Mouse (Mus musculus) forebrain, embryonic 12.5 days (tissue): ENCODE results near the gene Agbl1. TPM values are rescaled to one million over a fixed set of nuclear protein-coding genes. Genes with fewer than 3 reads are reported as not detected.
A peak's percentile ranks its signal among the peaks of the same experiment; 100 is the strongest.

Experiments used
- ATAC-seq: fragments of 200-750 bp; cut with Nextera tagmentation; 2 replicates; pipeline ENCODE4 v1.8.0; 2017; ENCODE audit warnings: moderate TSS enrichment; ENCODE audit not compliant: low FRiP score
- H3K27ac ChIP-seq: fragments of 300-500 bp; sonication (generic); 2 replicates; pipeline ENCODE4 v1.5.1; 2016; ENCODE audit warnings: mild to moderate bottlenecking
- H3K27me3 ChIP-seq: fragments of 300-500 bp; sonication (generic); 2 replicates; pipeline ENCODE4 v1.6.1; 2016; ENCODE audit warnings: mild to moderate bottlenecking
- H3K36me3 ChIP-seq: fragments of 300-500 bp; sonication (generic); replicated peaks from 2 replicates; pipeline ENCODE4 v1.6.1; 2016; ENCODE audit warnings: mild to moderate bottlenecking
- H3K4me1 ChIP-seq: fragments of 300-500 bp; sonication (generic); 2 replicates; pipeline ENCODE4 v1.6.1; 2016
- H3K4me2 ChIP-seq: fragments of 300-500 bp; sonication (generic); 2 replicates; pipeline ENCODE4 v1.6.1; 2016; ENCODE audit warnings: mild to moderate bottlenecking, moderate library complexity
- H3K4me3 ChIP-seq: fragments of 300-500 bp; sonication (generic); replicated peaks from 2 replicates; pipeline ENCODE4 v1.5.1; 2016; ENCODE audit warnings: mild to moderate bottlenecking
- H3K9ac ChIP-seq: fragments of 300-500 bp; sonication (generic); 2 replicates; pipeline ENCODE4 v1.6.1; 2016; ENCODE audit warnings: mild to moderate bottlenecking
- H3K9me3 ChIP-seq: fragments of 300-500 bp; sonication (generic); 2 replicates; pipeline ENCODE4 v1.6.1; 2016
- WGBS: fragments of 180-500 bp; shearing (Covaris S2); methylation state at CpG from one replicate; pipeline ENCODE4 v1.1.7; 2016; 5-methylcytosine and 5-hydroxymethylcytosine counted together
- polyA plus RNA-seq: library from polyadenylated mRNA; unstranded; fragments of >200 nt; fragmentation: Nextera tagmentation; extraction: Ambion mirVana; gene quantifications from 2 replicates; pipeline ENCODE4 v1.2.1, GENCODE M21; 2016

The Agbl1 gene
- polyA plus RNA-seq, 1 experiment from 2014 or later: 0.11 TPM

GRCm38 (mm10) chr7:76485546-76485945 is 255.9 kb downstream of the Agbl1 start:
- Histone ChIP-seq H3K27ac (no peak overlapping the region), H3K4me2 (no peak overlapping the region), H3K9ac (no peak overlapping the region), H3K27me3 (no peaks in the 10 kb centered on the region), H3K4me3 (no peak overlapping the region), H3K4me1 (no peaks in the 10 kb centered on the region), H3K36me3 (no peaks in the 10 kb centered on the region), H3K9me3 (no peaks in the 10 kb centered on the region)
- 97% methylated on average over 2 of the region's 2 CpGs for WGBS
- ATAC-seq: no peak

- 82% methylated on average over 5 of the region's 5 CpGs for WGBS
- Histone ChIP-seq H3K4me2 (no peak overlapping the region), H3K27ac (no peak overlapping the region), H3K27me3 (no peaks in the 10 kb centered on the region), H3K9ac (no peak overlapping the region), H3K4me3 (no peak overlapping the region), H3K9me3 (no peaks in the 10 kb centered on the region), H3K4me1 (no peaks in the 10 kb centered on the region), H3K36me3 (no peaks in the 10 kb centered on the region)
- ATAC-seq: no peak
Observed at GRCm38 (mm10) chr7:76487519-76487918, 257.8 kb downstream of the Agbl1 start.

- no peaks in the 10 kb centered on the region for H3K9me3 ChIP-seq
- no peak for ATAC-seq
- WGBS: 41% methylated on average over 3 of the region's 3 CpGs
- H3K4me2 ChIP-seq: no peak overlapping the region
- H3K4me3 ChIP-seq: no peak overlapping the region
- H3K27ac ChIP-seq: no peak overlapping the region
- no peaks in the 10 kb centered on the region for H3K36me3 ChIP-seq
- H3K4me1 ChIP-seq: no peaks in the 10 kb centered on the region
- H3K9ac ChIP-seq: no peak overlapping the region
- no peaks in the 10 kb centered on the region for H3K27me3 ChIP-seq
Observed at GRCm38 (mm10) chr7:76524291-76524690, 294.6 kb downstream of the Agbl1 start.

GRCm38 (mm10) chr7:76546456-76546855 is 316.8 kb downstream of the Agbl1 start:
- no peak overlapping the region for H3K4me3 ChIP-seq
- WGBS: 47% methylated on average over 2 of the region's 2 CpGs
- H3K4me1 ChIP-seq: peaks cover 3% of the 10 kb centered on the region; the same call in 1 of the 2 replicates
- ATAC-seq: peak; percentile 33; the same call in 1 of the 2 replicates
- no peaks in the 10 kb centered on the region for H3K9me3 ChIP-seq
- H3K4me2 ChIP-seq: no peak overlapping the region
- no peak overlapping the region for H3K27ac ChIP-seq
- no peaks in the 10 kb centered on the region for H3K27me3 ChIP-seq
- no peaks in the 10 kb centered on the region for H3K36me3 ChIP-seq
- H3K9ac ChIP-seq: no peak overlapping the region

- no peaks in the 10 kb centered on the region for H3K27me3 ChIP-seq
- H3K9me3 ChIP-seq: no peaks in the 10 kb centered on the region
- ATAC-seq: no peak
- no peaks in the 10 kb centered on the region for H3K36me3 ChIP-seq
- H3K4me1 ChIP-seq: peaks cover 3% of the 10 kb centered on the region; the same call in 1 of the 2 replicates
- H3K27ac ChIP-seq: no peak overlapping the region
- H3K4me2 ChIP-seq: no peak overlapping the region
- H3K4me3 ChIP-seq: no peak overlapping the region
- H3K9ac ChIP-seq: no peak overlapping the region
Observed at GRCm38 (mm10) chr7:76547313-76547712, 317.6 kb downstream of the Agbl1 start.

GRCm38 (mm10) chr7:76551860-76552259 is 322.2 kb downstream of the Agbl1 start:
- Histone ChIP-seq H3K27ac (no peak overlapping the region), H3K4me2 (no peak overlapping the region), H3K9me3 (no peaks in the 10 kb centered on the region), H3K4me3 (no peak overlapping the region), H3K27me3 (no peaks in the 10 kb centered on the region), H3K9ac (no peak overlapping the region), H3K4me1 (no peaks in the 10 kb centered on the region), H3K36me3 (no peaks in the 10 kb centered on the region)
- no peak for ATAC-seq
- WGBS: 94% methylated on average over 3 of the region's 3 CpGs

GRCm38 (mm10) chr7:76560564-76561258 is 331.0 kb downstream of the Agbl1 start:
- H3K27me3 ChIP-seq: no peaks in the 10 kb centered on the region
- H3K9ac ChIP-seq: no peak overlapping the region
- H3K4me3 ChIP-seq: no peak overlapping the region
- H3K36me3 ChIP-seq: no peaks in the 10 kb centered on the region
- no peaks in the 10 kb centered on the region for H3K9me3 ChIP-seq
- H3K4me2 ChIP-seq: no peak overlapping the region
- ATAC-seq: peak; percentile 91
- H3K4me1 ChIP-seq: peaks cover 18% of the 10 kb centered on the region
- peak overlapping the region; percentile 62 for H3K27ac ChIP-seq

GRCm38 (mm10) chr7:76562506-76562905 is 332.8 kb downstream of the Agbl1 start:
- H3K4me2 ChIP-seq: no peak overlapping the region
- no peaks in the 10 kb centered on the region for H3K36me3 ChIP-seq
- H3K9ac ChIP-seq: no peak overlapping the region
- H3K27me3 ChIP-seq: no peaks in the 10 kb centered on the region
- H3K9me3 ChIP-seq: no peaks in the 10 kb centered on the region
- H3K27ac ChIP-seq: no peak overlapping the region
- peaks cover 18% of the 10 kb centered on the region for H3K4me1 ChIP-seq
- ATAC-seq: no peak
- no peak overlapping the region for H3K4me3 ChIP-seq
- 85% methylated on average over 4 of the region's 4 CpGs for WGBS

GRCm38 (mm10) chr7:76594566-76595079 is 364.9 kb downstream of the Agbl1 start:
- Histone ChIP-seq H3K4me2 (no peak overlapping the region), H3K4me1 (no peaks in the 10 kb centered on the region), H3K9ac (no peak overlapping the region), H3K9me3 (no peaks in the 10 kb centered on the region), H3K36me3 (no peaks in the 10 kb centered on the region), H3K27ac (no peak overlapping the region), H3K27me3 (no peaks in the 10 kb centered on the region), H3K4me3 (no peak overlapping the region)
- no peak for ATAC-seq
- 80% methylated on average over 5 of the region's 5 CpGs for WGBS

- H3K4me2 ChIP-seq: no peak overlapping the region
- no peaks in the 10 kb centered on the region for H3K36me3 ChIP-seq
- H3K4me3 ChIP-seq: no peak overlapping the region
- H3K9me3 ChIP-seq: no peaks in the 10 kb centered on the region
- ATAC-seq: no peak
- H3K27ac ChIP-seq: no peak overlapping the region
- WGBS: 30% methylated on average over 2 of the region's 2 CpGs
- no peaks in the 10 kb centered on the region for H3K4me1 ChIP-seq
- no peak overlapping the region for H3K9ac ChIP-seq
- no peaks in the 10 kb centered on the region for H3K27me3 ChIP-seq
Observed at GRCm38 (mm10) chr7:76597812-76598211, 368.1 kb downstream of the Agbl1 start.

- no peak overlapping the region for H3K27ac ChIP-seq
- H3K4me2 ChIP-seq: no peak overlapping the region
- 77% methylated on average over 2 of the region's 2 CpGs for WGBS
- H3K4me3 ChIP-seq: no peak overlapping the region
- ATAC-seq: no peak
- no peaks in the 10 kb centered on the region for H3K27me3 ChIP-seq
- H3K36me3 ChIP-seq: no peaks in the 10 kb centered on the region
- H3K9ac ChIP-seq: no peak overlapping the region
- no peaks in the 10 kb centered on the region for H3K9me3 ChIP-seq
- no peaks in the 10 kb centered on the region for H3K4me1 ChIP-seq
Observed at GRCm38 (mm10) chr7:76600050-76600690, 370.5 kb downstream of the Agbl1 start.

GRCm38 (mm10) chr7:76629528-76629927 is 399.8 kb downstream of the Agbl1 start:
- no peaks in the 10 kb centered on the region for H3K4me1 ChIP-seq
- no peaks in the 10 kb centered on the region for H3K36me3 ChIP-seq
- no peak for ATAC-seq
- no peak overlapping the region for H3K4me3 ChIP-seq
- no peak overlapping the region for H3K4me2 ChIP-seq
- no peak overlapping the region for H3K9ac ChIP-seq
- H3K9me3 ChIP-seq: no peaks in the 10 kb centered on the region
- H3K27ac ChIP-seq: no peak overlapping the region
- no peaks in the 10 kb centered on the region for H3K27me3 ChIP-seq

- Histone ChIP-seq H3K4me3 (no peak overlapping the region), H3K27me3 (no peaks in the 10 kb centered on the region), H3K9ac (no peak overlapping the region), H3K27ac (no peak overlapping the region), H3K36me3 (no peaks in the 10 kb centered on the region), H3K9me3 (no peaks in the 10 kb centered on the region), H3K4me2 (no peak overlapping the region), H3K4me1 (no peaks in the 10 kb centered on the region)
- 92% methylated on average over 4 of the region's 4 CpGs for whole genome bisulfite sequencing
- ATAC-seq: no peak
Observed at GRCm38 (mm10) chr7:76650984-76651383, 421.3 kb downstream of the Agbl1 start.
